Mouse (Mus musculus) bone marrow, adult 2 months (tissue): ENCODE measurements around the gene Naa80.

Experiments
- CTCF ChIP-seq: fragments of 200-500 bp; IDR thresholded peaks from 2 replicates; pipeline ENCODE4 v1.5.1; 2011; ENCODE audit warnings: low read length, control low read depth; ENCODE audit not compliant: control insufficient read depth, insufficient read depth
- POLR2A ChIP-seq: fragments of 200-500 bp; IDR thresholded peaks from 2 replicates; pipeline ENCODE4 v1.6.1; 2011; ENCODE audit warnings: low read depth, mild to moderate bottlenecking, control low read depth, low read length, borderline replicate concordance; ENCODE audit not compliant: control insufficient read depth

DNA sequence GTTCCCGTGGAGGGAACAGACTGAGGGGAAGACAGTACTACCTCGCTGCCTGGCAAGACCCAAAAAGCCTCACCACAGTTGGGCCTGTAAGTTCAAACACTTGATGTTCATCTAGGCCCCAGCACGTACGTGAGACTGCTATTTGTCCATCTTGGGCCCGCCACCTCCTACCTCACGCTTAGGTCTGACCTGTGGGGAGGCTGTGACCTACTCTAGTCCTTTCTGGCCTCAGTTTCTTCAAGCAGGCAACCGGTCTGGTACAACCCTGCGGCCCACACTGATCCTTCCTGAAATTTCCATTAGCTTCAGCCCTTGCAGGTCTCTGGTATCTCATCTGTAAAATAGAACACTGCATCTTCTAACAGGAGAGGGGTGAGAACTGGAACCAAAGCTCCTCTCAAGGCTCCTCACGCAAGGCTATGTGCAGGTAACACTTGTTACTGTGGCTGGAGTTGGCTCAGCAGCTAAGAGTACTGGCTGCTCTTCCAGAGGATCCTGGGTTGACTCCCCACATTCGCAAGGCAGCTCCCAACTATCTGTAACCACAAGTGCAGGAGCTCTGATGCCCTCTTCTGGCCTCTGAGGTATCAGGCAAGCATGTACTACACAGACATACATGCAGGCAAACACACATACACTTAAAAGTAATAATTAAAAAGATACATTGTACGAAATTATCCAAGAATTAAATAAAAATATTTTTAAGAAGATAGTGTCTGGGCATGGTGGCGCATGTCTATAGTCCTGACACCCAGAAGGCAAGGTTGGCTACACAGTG is 46.9 kb downstream of the Naa80 start:
- TF ChIP-seq CTCF = 0 out of 2 replicates have a peak, but pooled peaks have one; percentile 10
- no peak for TF ChIP-seq POLR2A
